Mouse (Mus musculus): Measurements from ENCODE around the gene Olfr689.
"Not testable (repeated sequence)": the region's sequence is repeated elsewhere in the genome, so short reads cannot be mapped to it uniquely, and the experiment has no call there.

Gene Olfr689

GRCm38 (mm10) chr7:105310865-105311264, at the start of gene Olfr689:
Gene Olfr689, plus strand, starts transcription at chr7:105311165.
- no peak for DNase-seq (ENCODE audit: low spot score in 2 of 2)

- no peak for DNase-seq (ENCODE audit: low spot score in 2 of 2)
These were observed 38.5 kb upstream of the Olfr689 start for GRCm38 (mm10) chr7:105272426-105272825.

- no peak for DNase-seq (ENCODE audit: low spot score in 2 of 2)
These were observed 23.2 kb upstream of the Olfr689 start, which contains the start of gene Olfr688 for GRCm38 (mm10) chr7:105287795-105288194. Gene Olfr688, plus strand, starts transcription at chr7:105288095.

- DNase-seq (ENCODE audit: low spot score in 2 of 2), result no peak
These were observed 20.9 kb upstream of the Olfr689 start for GRCm38 (mm10) chr7:105290051-105290450.

- DNase-seq (ENCODE audit: low spot score in 2 of 2), result no peak
These were observed 14.3 kb downstream of the Olfr689 start for GRCm38 (mm10) chr7:105325302-105325701.

GRCm38 (mm10) chr7:105334004-105334403, 23.0 kb downstream of the Olfr689 start, which contains the start of gene Olfr690:
Gene Olfr690, minus strand, starts transcription at chr7:105334104.
- DNase-seq (ENCODE audit: low spot score in 2 of 2), result no peak

GRCm38 (mm10) chr7:105342170-105342569, 31.2 kb downstream of the Olfr689 start, which contains the start of gene Olfr691:
Gene Olfr691, minus strand, starts transcription at chr7:105342270.
- DNase-seq (ENCODE audit: low spot score in 2 of 2), result no peak

- no peak for DNase-seq (ENCODE audit: low spot score in 2 of 2)
These were observed 31.8 kb downstream of the Olfr689 start for GRCm38 (mm10) chr7:105342752-105343151.

- DNase-seq (ENCODE audit: low spot score in 2 of 2), result not testable (repeated sequence)
These were observed 45.1 kb downstream of the Olfr689 start for GRCm38 (mm10) chr7:105356064-105356463.

- not testable (repeated sequence) for DNase-seq (ENCODE audit: low spot score in 2 of 2)
These were observed 45.5 kb downstream of the Olfr689 start for GRCm38 (mm10) chr7:105356487-105356886.

- no peak for DNase-seq (ENCODE audit: low spot score in 2 of 2)
These were observed 50.7 kb downstream of the Olfr689 start for GRCm38 (mm10) chr7:105361713-105362112.

GRCm38 (mm10) chr7:105367268-105367667, 56.3 kb downstream of the Olfr689 start:
- no peak for DNase-seq (ENCODE audit: low spot score in 2 of 2)

- no peak for DNase-seq (ENCODE audit: low spot score in 2 of 2)
These were observed 57.0 kb downstream of the Olfr689 start, which contains the start of gene Olfr692 for GRCm38 (mm10) chr7:105367930-105368329. Gene Olfr692, plus strand, starts transcription at chr7:105368230.

GRCm38 (mm10) chr7:105368521-105368920, 57.6 kb downstream of the Olfr689 start:
- DNase-seq (ENCODE audit: low spot score in 2 of 2), result no peak

All from frontal cortex, postnatal 25 days (tissue).